Mouse (Mus musculus): ENCODE measurements at regions not wholly inside any gene's neighbourhood (a gene's known extent, or its start where the extent isn't known, plus 50 kb on each side); places are given as distances from the start of the nearest gene placed in this dataset.

DNA sequence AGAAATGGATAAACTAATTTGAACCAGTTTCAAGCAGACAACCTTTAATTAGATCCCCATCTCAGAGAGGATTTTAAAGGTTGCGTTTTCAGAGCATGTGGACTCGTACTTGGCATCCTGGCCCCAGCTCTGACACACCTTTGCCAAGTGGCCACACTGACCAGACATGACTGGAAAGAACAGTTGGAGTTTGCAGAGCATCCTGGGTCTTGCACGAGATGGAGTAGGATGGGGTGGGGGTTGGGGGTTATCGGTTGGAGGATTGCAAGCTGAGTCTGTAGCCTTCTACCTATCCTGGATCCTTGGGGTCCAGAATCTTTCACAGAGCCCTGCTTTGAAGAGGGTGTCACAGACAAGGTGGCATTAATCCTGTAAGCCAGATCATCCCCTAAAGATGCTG, 550.9 kb upstream of the Mgmt start:
- Histone ChIP-seq H3K4me1 (ENCODE audit: control insufficient read depth in 1 of 2, insufficient read depth in 2 of 2, low read length in 2 of 2) (no peaks in the 10 kb centered on the region), H3K9ac (ENCODE audit: control insufficient read depth, low read depth, low read length, poor library complexity, severe bottlenecking) (no peak overlapping the region), H3K9me3 (replicated peaks; ENCODE audit: insufficient read depth, low read length) (no peaks in the 10 kb centered on the region), H3K27me3 (ENCODE audit: control insufficient read depth in 1 of 2, insufficient read depth in 2 of 2, low read length in 2 of 2) (no peaks in the 10 kb centered on the region), H3K36me3 (ENCODE audit: control insufficient read depth in 1 of 2, insufficient read depth in 2 of 2, low read length in 2 of 2) (no peaks in the 10 kb centered on the region), H3K4me3 (ENCODE audit: control insufficient read depth in 1 of 2, insufficient read depth in 1 of 2, low read depth in 2 of 2, low read length in 2 of 2) (no peak overlapping the region), H3K79me2 (ENCODE audit: control insufficient read depth, insufficient read depth, low read length, poor library complexity) (no peaks in the 10 kb centered on the region), H3K27ac (ENCODE audit: control insufficient read depth, low read depth, low read length) (no peak overlapping the region)
- TF ChIP-seq E2F4 (IDR thresholded peaks at IDR 0.05; ENCODE audit: borderline replicate concordance, low read depth, low read length) = no peak
- TF ChIP-seq CHD2 (IDR thresholded peaks at IDR 0.05; ENCODE audit: low read length) = no peak
- no peak for TF ChIP-seq CTCF (IDR thresholded peaks at IDR 0.05 in 2 of 3, conservative IDR thresholded peaks at IDR 0.05 in 1 of 3; ENCODE audit: control insufficient read depth in 1 of 3, insufficient read depth in 1 of 3, low read depth in 2 of 3, low read length in 3 of 3, poor library complexity in 1 of 3, severe bottlenecking in 1 of 3)
- no peak for TF ChIP-seq MAZ (IDR thresholded peaks at IDR 0.05; ENCODE audit: low read depth, low read length)
- TF ChIP-seq TAL1 (IDR thresholded peaks at IDR 0.05; ENCODE audit: low read length) = no peak
- no peak for TF ChIP-seq UBTF (IDR thresholded peaks at IDR 0.05; ENCODE audit: borderline replicate concordance, insufficient read depth, low read depth, low read length)
- no peak for TF ChIP-seq GABPA (IDR thresholded peaks at IDR 0.05; ENCODE audit: low read depth, low read length)
- TF ChIP-seq NRF1 (IDR thresholded peaks at IDR 0.05; ENCODE audit: insufficient read depth, low read depth, low read length, poor library complexity, severe bottlenecking) = no peak
- TF ChIP-seq MEF2A (IDR thresholded peaks at IDR 0.05; ENCODE audit: extremely low read depth, insufficient replicate concordance, low read depth, low read length, poor library complexity, severe bottlenecking) = no peak
- no peak for TF ChIP-seq ZNF384 (IDR thresholded peaks at IDR 0.05; ENCODE audit: low read depth, low read length)
- TF ChIP-seq BHLHE40 (IDR thresholded peaks at IDR 0.05; ENCODE audit: borderline replicate concordance, low read depth, low read length) = no peak
- DNase-seq (ENCODE audit: low read depth, low spot score) = no peak

GRCm38 (mm10) chr7:136345051-136345450, 549.4 kb upstream of the Mgmt start:
- H3K9ac ChIP-seq (ENCODE audit: control insufficient read depth, low read depth, low read length, poor library complexity, severe bottlenecking) = no peak overlapping the region
- TF ChIP-seq CHD2 (IDR thresholded peaks at IDR 0.05; ENCODE audit: low read length) = no peak
- no peak for TF ChIP-seq CHD1 (IDR thresholded peaks at IDR 0.05; ENCODE audit: low read depth, low read length)
- no peak for TF ChIP-seq E2F4 (IDR thresholded peaks at IDR 0.05; ENCODE audit: borderline replicate concordance, low read depth, low read length)
- no peak for TF ChIP-seq NRF1 (IDR thresholded peaks at IDR 0.05; ENCODE audit: insufficient read depth, low read depth, low read length, poor library complexity, severe bottlenecking)
- TF ChIP-seq MEF2A (IDR thresholded peaks at IDR 0.05; ENCODE audit: extremely low read depth, insufficient replicate concordance, low read depth, low read length, poor library complexity, severe bottlenecking) = no peak
- no peak for TF ChIP-seq BHLHE40 (IDR thresholded peaks at IDR 0.05; ENCODE audit: borderline replicate concordance, low read depth, low read length)
- TF ChIP-seq RAD21 (IDR thresholded peaks at IDR 0.05; ENCODE audit: low read depth, low read length) = no peak
- TF ChIP-seq MXI1 (IDR thresholded peaks at IDR 0.05; ENCODE audit: low read depth, low read length) = no peak
- TF ChIP-seq ZMIZ1 (IDR thresholded peaks at IDR 0.05; ENCODE audit: low read depth, low read length) = no peak
- no peak overlapping the region for H3K27ac ChIP-seq (ENCODE audit: control insufficient read depth, low read depth, low read length)
- H3K9me3 ChIP-seq (replicated peaks; ENCODE audit: insufficient read depth, low read length) = no peaks in the 10 kb centered on the region
- H3K79me2 ChIP-seq (ENCODE audit: control insufficient read depth, insufficient read depth, low read length, poor library complexity) = no peaks in the 10 kb centered on the region
- no peaks in the 10 kb centered on the region for H3K4me1 ChIP-seq (ENCODE audit: control insufficient read depth in 1 of 2, insufficient read depth in 2 of 2, low read length in 2 of 2)
- no peak overlapping the region for H3K4me3 ChIP-seq (ENCODE audit: control insufficient read depth in 1 of 2, insufficient read depth in 1 of 2, low read depth in 2 of 2, low read length in 2 of 2)
- H3K27me3 ChIP-seq (ENCODE audit: control insufficient read depth in 1 of 2, insufficient read depth in 2 of 2, low read length in 2 of 2) = no peaks in the 10 kb centered on the region
- DNase-seq (ENCODE audit: low read depth, low spot score) = no peak
- no peaks in the 10 kb centered on the region for H3K36me3 ChIP-seq (ENCODE audit: control insufficient read depth in 1 of 2, insufficient read depth in 2 of 2, low read length in 2 of 2)

All from MEL (cell line).